In the genomic region with DNA sequence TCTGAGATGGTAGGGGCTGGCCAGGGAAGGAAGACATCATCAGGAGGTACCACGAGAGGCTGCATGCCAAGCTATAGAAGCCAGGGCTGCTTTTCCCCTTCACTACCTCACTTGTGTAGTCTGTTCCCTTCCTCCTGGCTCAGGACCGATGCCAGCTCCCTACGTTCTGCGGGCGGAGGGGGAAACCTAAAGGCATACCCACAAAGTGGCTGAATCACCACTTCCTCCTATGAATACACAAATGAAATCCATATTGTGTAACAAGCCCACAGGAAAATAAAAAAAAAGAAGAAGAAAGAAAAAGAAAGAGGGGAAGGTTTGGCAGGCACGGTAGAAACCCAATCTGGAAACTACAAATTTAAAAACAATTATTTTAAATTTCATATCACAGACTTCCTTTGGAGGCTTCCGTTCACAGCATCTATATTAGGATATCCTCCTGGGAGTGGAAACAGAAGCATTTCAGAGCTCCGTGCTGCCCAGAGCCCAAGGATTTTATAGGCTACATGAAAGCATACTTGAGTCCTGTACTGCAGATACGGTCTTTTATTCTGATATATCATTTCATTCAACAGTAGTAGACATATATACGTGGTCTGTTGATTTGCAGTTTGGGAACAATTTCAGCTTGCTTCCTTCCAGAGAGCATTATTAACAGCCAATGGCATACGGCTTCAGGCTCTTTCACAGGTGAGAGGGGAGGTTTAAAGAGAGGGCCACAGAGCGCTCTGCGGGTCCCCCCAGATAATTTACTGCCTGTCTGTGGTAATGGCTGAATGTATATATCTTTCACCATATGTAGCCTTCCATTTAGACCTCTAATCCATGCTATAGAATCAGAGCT, we compare ENCODE assay signal across 8 mouse cellular contexts.
A peak's percentile ranks its signal among the peaks of the same experiment; 100 is the strongest.
DNase-seq lines count a peak whose midpoint lies in the region; ATAC-seq and TF ChIP-seq lines count a peak whose summit lies in the region.

No protein-coding gene starts in this region.

- H3K27ac ChIP-seq in lung, embryonic 14.5 days (ENCODE audit: low read depth) = no peak overlapping the region
- no peak overlapping the region for H3K27ac ChIP-seq in midbrain, embryonic 13.5 days
- no peak overlapping the region for H3K27ac ChIP-seq in hindbrain, embryonic 13.5 days

- H3ac ChIP-seq in C2C12 (ENCODE audit: control insufficient read depth, insufficient read length, low read depth) = no peak overlapping the region

- no peaks in the 10 kb centered on the region for H3K79me3 ChIP-seq in C2C12 (ENCODE audit: low read depth)

- H3K9ac ChIP-seq in lung, embryonic 14.5 days = no peak overlapping the region
- no peak overlapping the region for H3K9ac ChIP-seq in midbrain, embryonic 13.5 days (replicated peaks)
- H3K9ac ChIP-seq in hindbrain, embryonic 13.5 days = no peak overlapping the region

- H3K4me1 ChIP-seq in lung, embryonic 14.5 days (ENCODE audit: insufficient read depth) = no peaks in the 10 kb centered on the region
- peaks cover 15% of the 10 kb centered on the region for H3K4me1 ChIP-seq in midbrain, embryonic 13.5 days (replicated peaks)
- peaks cover 11% of the 10 kb centered on the region for H3K4me1 ChIP-seq in hindbrain, embryonic 13.5 days (replicated peaks)

- H3K79me2 ChIP-seq in C2C12 (ENCODE audit: control insufficient read depth, insufficient read depth) = no peaks in the 10 kb centered on the region

- H3K36me3 ChIP-seq in C2C12 (ENCODE audit: control insufficient read depth, insufficient read depth) = no peaks in the 10 kb centered on the region
- no peaks in the 10 kb centered on the region for H3K36me3 ChIP-seq in lung, embryonic 14.5 days (ENCODE audit: insufficient read depth)
- no peaks in the 10 kb centered on the region for H3K36me3 ChIP-seq in midbrain, embryonic 13.5 days
- no peaks in the 10 kb centered on the region for H3K36me3 ChIP-seq in hindbrain, embryonic 13.5 days

- DNase-seq in 3134 (ENCODE audit: extremely low read depth, insufficient read length, low spot score) = peak; percentile 8
- DNase-seq in lung, embryonic 14.5 days = peak; percentile 50
- DNase-seq in skeletal muscle tissue, adult 2 months (ENCODE audit: low read depth, low spot score) = peak; percentile 6
- no peak for DNase-seq in testis, postnatal 14 days (ENCODE audit: low spot score)

- H3K9me3 ChIP-seq in lung, embryonic 14.5 days (ENCODE audit: low read depth, low read length) = no peaks in the 10 kb centered on the region
- H3K9me3 ChIP-seq in midbrain, embryonic 13.5 days = no peaks in the 10 kb centered on the region
- H3K9me3 ChIP-seq in hindbrain, embryonic 13.5 days = no peaks in the 10 kb centered on the region

- peak; percentile 92 to 96 for ATAC-seq in hematopoietic stem cell, adult 5-6 weeks (replicated peaks in 1 of 2; ENCODE audit: insufficient read depth in 1 of 2, low FRiP score in 2 of 2, low TSS enrichment in 1 of 2, low read depth in 1 of 2, poor library complexity in 2 of 2, severe bottlenecking in 2 of 2)
- no peak; the same call in 1 of the 2 replicates for ATAC-seq in lung, embryonic 14.5 days (ENCODE audit: insufficient read depth)
- ATAC-seq in midbrain, embryonic 13.5 days = no peak
- ATAC-seq in hindbrain, embryonic 13.5 days (ENCODE audit: low FRiP score) = no peak

- no peak for TF ChIP-seq CTCF in C2C12 (IDR thresholded peaks at IDR 0.05; ENCODE audit: control insufficient read depth, insufficient read depth, insufficient read length)
- TF ChIP-seq CTCF in lung, embryonic 14.5 days (IDR thresholded peaks at IDR 0.05; ENCODE audit: low read depth) = no peak

- H3K4me3 ChIP-seq in C2C12 (ENCODE audit: insufficient read depth, poor library complexity, severe bottlenecking) = no peak overlapping the region
- H3K4me3 ChIP-seq in lung, embryonic 14.5 days (ENCODE audit: low read depth, low read length) = no peak overlapping the region
- no peak overlapping the region for H3K4me3 ChIP-seq in midbrain, embryonic 13.5 days (replicated peaks)
- H3K4me3 ChIP-seq in hindbrain, embryonic 13.5 days = no peak overlapping the region

- no peaks in the 10 kb centered on the region for H3K27me3 ChIP-seq in C2C12 (ENCODE audit: control insufficient read depth, insufficient read depth, insufficient read length)
- H3K27me3 ChIP-seq in lung, embryonic 14.5 days (ENCODE audit: insufficient read depth, low read length) = no peaks in the 10 kb centered on the region
- H3K27me3 ChIP-seq in midbrain, embryonic 13.5 days = no peaks in the 10 kb centered on the region
- 0 out of 2 replicates have a peak, but pooled peaks cover 4% of the 10 kb centered on the region for H3K27me3 ChIP-seq in hindbrain, embryonic 13.5 days

- no peak overlapping the region for H3K4me2 ChIP-seq in lung, embryonic 14.5 days
- H3K4me2 ChIP-seq in midbrain, embryonic 13.5 days (replicated peaks) = no peak overlapping the region
- no peak overlapping the region for H3K4me2 ChIP-seq in hindbrain, embryonic 13.5 days

- 71% methylated on average over 13 of the region's 13 CpGs for WGBS in lung, embryonic 14.5 days
- 71% methylated on average over 13 of the region's 13 CpGs for WGBS in midbrain, embryonic 13.5 days
- 75% methylated on average over 13 of the region's 13 CpGs for WGBS in hindbrain, embryonic 13.5 days

TF ChIP-seq in C2C12, 6 proteins besides CTCF, POLR2A, EP300 and RAD21:
- TF ChIP-seq FOSL1 (IDR thresholded peaks at IDR 0.05; ENCODE audit: insufficient read depth, low read length, poor library complexity, severe bottlenecking) (no peak), MYOG (IDR thresholded peaks at IDR 0.05; ENCODE audit: control insufficient read depth, extremely low read depth, insufficient read length) (no peak), USF1 (IDR thresholded peaks at IDR 0.05; ENCODE audit: low read depth) (no peak), MYOD1 (IDR thresholded peaks at IDR 0.05; ENCODE audit: control insufficient read depth, insufficient read length, low read depth) (no peak), CEBPB (IDR thresholded peaks at IDR 0.05; ENCODE audit: low read depth) (peak; percentile 50), MAX (IDR thresholded peaks at IDR 0.05) (no peak)

Comparison
In these comparisons a context has a peak if more than half of its experiments do, and no peak if none do; other contexts are left out.
1. ATAC-seq: peak in hematopoietic stem cell, adult 5-6 weeks (2 of 2); none in lung, embryonic 14.5 days (single experiment), midbrain, embryonic 13.5 days (single experiment) and hindbrain, embryonic 13.5 days (single experiment).